Mouse (Mus musculus) midbrain, embryonic 15.5 days (tissue): Measurements from ENCODE around the gene Adcy10. TPM values are rescaled to one million over a fixed set of nuclear protein-coding genes. Genes with fewer than 3 reads are reported as not detected.

Experiments
- ATAC-seq: fragments of 200-750 bp; cut with Nextera tagmentation; replicated peaks from 2 replicates; pipeline ENCODE4 v1.8.0; 2017; ENCODE audit warnings: moderate TSS enrichment
- H3K27ac ChIP-seq: fragments of 300-500 bp; sonication (generic); 2 replicates; pipeline ENCODE4 v1.5.1; 2015; ENCODE audit warnings: mild to moderate bottlenecking, inconsistent platforms
- H3K27me3 ChIP-seq: fragments of 300-500 bp; sonication (generic); replicated peaks from 2 replicates; pipeline ENCODE4 v1.6.1; 2015; ENCODE audit warnings: inconsistent platforms
- H3K36me3 ChIP-seq: fragments of 300-500 bp; sonication (generic); replicated peaks from 2 replicates; pipeline ENCODE4 v1.6.1; 2015; ENCODE audit warnings: inconsistent platforms
- H3K4me1 ChIP-seq: fragments of 300-500 bp; sonication (generic); 2 replicates; pipeline ENCODE4 v1.6.1; 2015; ENCODE audit warnings: inconsistent platforms
- H3K4me2 ChIP-seq: fragments of 300-500 bp; sonication (generic); 2 replicates; pipeline ENCODE4 v1.6.1; 2015; ENCODE audit warnings: inconsistent platforms, mild to moderate bottlenecking, moderate library complexity
- H3K4me3 ChIP-seq: fragments of 300-500 bp; sonication (generic); 2 replicates; pipeline ENCODE4 v1.5.1; 2015; ENCODE audit warnings: mild to moderate bottlenecking, inconsistent platforms
- H3K9ac ChIP-seq: fragments of 300-500 bp; sonication (generic); 2 replicates; pipeline ENCODE4 v1.6.1; 2015; ENCODE audit warnings: mild to moderate bottlenecking, inconsistent platforms
- H3K9me3 ChIP-seq: fragments of 300-500 bp; sonication (generic); 2 replicates; pipeline ENCODE4 v1.6.1; 2016; ENCODE audit warnings: inconsistent platforms
- WGBS: fragments of 180-500 bp; shearing (Covaris S2); methylation state at CpG from one replicate; pipeline ENCODE4 v1.1.7; 2015; ENCODE audit warnings: mixed read lengths; 5-methylcytosine and 5-hydroxymethylcytosine counted together
- polyA plus RNA-seq: library from polyadenylated mRNA; unstranded; fragments of >200 nt; fragmentation: Nextera tagmentation; extraction: Ambion mirVana; gene quantifications from 2 replicates; pipeline ENCODE4 v1.2.1, GENCODE M21; 2015

The Adcy10 gene
- polyA plus RNA-seq, 1 experiment from 2014 or later = 0.28 TPM

DNA sequence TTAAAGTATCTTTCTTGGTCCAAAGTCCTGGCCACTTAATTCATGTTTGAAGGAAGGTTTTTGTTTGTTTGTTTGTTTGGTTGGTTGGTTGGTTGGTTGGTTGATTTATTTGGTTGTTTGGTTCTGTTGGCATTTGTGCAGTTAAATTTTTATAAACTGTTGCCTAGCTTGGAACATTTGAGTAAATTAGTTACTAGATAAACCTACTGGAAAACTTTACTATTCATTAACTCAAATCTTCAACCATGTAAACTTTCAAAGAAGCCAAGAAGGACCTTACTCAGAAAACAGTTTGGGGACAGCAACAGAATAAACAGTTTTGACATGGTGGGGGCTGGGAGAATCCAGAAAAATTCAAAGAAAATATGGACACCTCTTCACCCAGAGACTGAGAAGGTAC, 16.0 kb upstream of the Adcy10 start:
- Histone ChIP-seq H3K9me3 (no peaks in the 10 kb centered on the region), H3K4me2 (no peak overlapping the region), H3K4me1 (no peaks in the 10 kb centered on the region), H3K36me3 (no peaks in the 10 kb centered on the region), H3K27me3 (no peaks in the 10 kb centered on the region), H3K4me3 (no peak overlapping the region), H3K9ac (no peak overlapping the region), H3K27ac (no peak overlapping the region)
- ATAC-seq = no peak

DNA sequence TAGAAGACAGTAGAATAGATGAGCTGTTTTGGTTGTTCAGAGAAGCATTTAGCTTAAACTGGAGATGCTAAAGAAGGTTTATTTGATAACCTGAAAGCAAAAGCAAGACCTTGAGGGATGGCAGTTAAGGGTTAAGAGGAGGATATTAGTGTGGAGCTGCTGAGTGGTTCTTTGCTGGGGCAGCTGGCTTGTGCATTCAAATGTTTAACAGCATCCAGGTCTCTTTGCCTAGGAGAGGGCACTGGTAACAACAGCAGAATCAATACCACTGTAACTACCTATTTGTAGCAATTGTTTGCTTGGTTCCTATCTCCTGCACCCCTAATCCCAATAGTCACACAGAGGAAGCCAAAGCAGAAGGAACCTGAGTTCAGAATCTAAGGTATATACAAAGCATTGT, 15.3 kb upstream of the Adcy10 start:
- Histone ChIP-seq H3K4me1 (no peaks in the 10 kb centered on the region), H3K4me3 (no peak overlapping the region), H3K9ac (no peak overlapping the region), H3K4me2 (no peak overlapping the region), H3K36me3 (no peaks in the 10 kb centered on the region), H3K27ac (no peak overlapping the region), H3K9me3 (no peaks in the 10 kb centered on the region), H3K27me3 (no peaks in the 10 kb centered on the region)
- no peak for ATAC-seq

DNA sequence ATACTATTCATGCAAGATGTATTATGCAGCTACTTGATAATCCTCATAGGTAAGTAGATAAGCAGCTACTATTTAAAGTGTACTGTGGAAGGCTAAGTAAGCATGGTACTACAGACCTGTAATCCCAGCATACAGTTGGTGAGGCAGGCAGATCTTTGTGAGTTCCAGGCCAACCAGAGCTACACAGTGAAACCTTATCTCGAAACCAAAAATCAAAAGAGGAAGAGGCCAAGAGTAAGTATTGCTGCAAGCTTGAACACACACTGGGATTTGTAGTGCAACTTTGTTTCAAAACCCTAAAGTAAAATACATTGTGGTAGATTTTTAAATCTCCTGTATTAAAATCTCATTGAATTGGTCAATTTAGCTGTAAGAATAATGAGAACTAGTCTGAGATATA, 13.5 kb upstream of the Adcy10 start:
- no peaks in the 10 kb centered on the region for H3K4me1 ChIP-seq
- no peak overlapping the region for H3K4me2 ChIP-seq
- no peak overlapping the region for H3K27ac ChIP-seq
- no peaks in the 10 kb centered on the region for H3K9me3 ChIP-seq
- ATAC-seq = no peak
- 93% methylated on average over 1 of the region's 1 CpGs for WGBS
- no peaks in the 10 kb centered on the region for H3K27me3 ChIP-seq
- H3K9ac ChIP-seq = no peak overlapping the region
- H3K36me3 ChIP-seq = no peaks in the 10 kb centered on the region
- no peak overlapping the region for H3K4me3 ChIP-seq

DNA sequence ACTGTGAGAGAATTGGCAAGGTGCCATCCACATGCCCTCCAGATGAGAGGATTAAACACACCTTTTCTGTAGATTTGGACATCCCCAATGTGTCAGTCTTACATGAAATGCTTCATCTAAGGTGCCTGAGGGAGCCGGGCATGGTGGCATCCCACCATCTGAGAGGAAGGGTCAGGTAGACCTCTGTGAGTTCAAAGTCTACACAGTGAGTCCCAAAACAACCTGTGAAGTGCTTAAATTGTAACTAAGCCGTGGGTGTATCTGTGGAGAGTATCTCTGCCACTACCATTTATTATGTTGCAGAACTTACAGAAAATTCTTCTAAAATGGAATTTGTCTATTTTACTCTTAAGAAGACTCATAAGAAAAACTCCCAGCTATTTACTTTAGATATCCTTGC, 1.1 kb downstream of the Adcy10 start:
- no peak overlapping the region for H3K4me2 ChIP-seq
- H3K36me3 ChIP-seq = peaks cover 2% of the 10 kb centered on the region; the same call in 1 of the 2 replicates
- no peaks in the 10 kb centered on the region for H3K4me1 ChIP-seq
- WGBS = 87% methylated on average over 2 of the region's 2 CpGs
- H3K4me3 ChIP-seq = no peak overlapping the region
- H3K27ac ChIP-seq = no peak overlapping the region
- H3K27me3 ChIP-seq = no peaks in the 10 kb centered on the region
- H3K9ac ChIP-seq = no peak overlapping the region
- H3K9me3 ChIP-seq = no peaks in the 10 kb centered on the region
- ATAC-seq = no peak

DNA sequence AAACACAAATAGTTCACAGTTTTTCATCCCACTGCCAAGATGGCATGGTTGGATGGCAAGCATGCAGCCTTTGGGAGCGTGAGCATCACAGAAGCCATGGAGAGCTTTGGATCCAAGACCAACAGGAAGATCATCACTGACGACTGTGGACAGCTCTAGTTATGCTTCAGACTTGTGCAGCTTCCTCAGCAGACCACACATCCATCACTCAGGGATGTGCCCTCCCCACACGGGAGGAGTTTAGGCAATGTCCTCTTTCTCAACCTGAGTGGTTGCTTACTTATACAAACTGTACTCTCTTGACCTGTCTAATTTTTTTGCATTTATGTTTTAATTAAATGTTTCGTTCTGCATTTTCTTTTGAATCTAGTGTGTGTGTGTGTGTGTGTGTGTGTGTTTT, 4.2 kb downstream of the Adcy10 start:
- ATAC-seq = no peak
- H3K36me3 ChIP-seq = no peaks in the 10 kb centered on the region
- H3K4me2 ChIP-seq = no peak overlapping the region
- no peak overlapping the region for H3K27ac ChIP-seq
- no peaks in the 10 kb centered on the region for H3K4me1 ChIP-seq
- WGBS = 91% methylated on average over 4 of the region's 4 CpGs
- no peak overlapping the region for H3K9ac ChIP-seq
- H3K9me3 ChIP-seq = no peaks in the 10 kb centered on the region
- H3K27me3 ChIP-seq = no peaks in the 10 kb centered on the region
- H3K4me3 ChIP-seq = no peak overlapping the region

DNA sequence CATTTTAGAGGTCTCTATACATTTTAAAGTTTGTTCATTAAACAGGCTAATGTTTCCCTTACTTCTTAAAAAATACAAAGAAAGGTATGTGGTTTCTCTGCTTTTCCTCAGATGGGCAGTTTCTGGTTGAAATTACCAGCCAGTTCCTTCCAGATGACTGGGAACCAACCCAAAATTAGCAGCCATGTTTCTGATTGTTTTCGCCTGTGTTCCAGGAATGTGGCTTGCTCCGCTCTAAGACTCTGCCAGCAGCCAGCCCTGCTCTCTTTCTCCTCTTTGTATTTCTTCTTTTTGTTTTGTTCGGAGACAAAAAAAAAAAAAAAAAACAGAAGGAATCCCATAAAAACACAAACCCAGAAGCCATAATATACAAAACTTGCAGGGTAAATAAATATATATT, 13.9 kb downstream of the Adcy10 start:
- no peaks in the 10 kb centered on the region for H3K4me1 ChIP-seq
- H3K27me3 ChIP-seq = no peaks in the 10 kb centered on the region
- H3K27ac ChIP-seq = no peak overlapping the region
- H3K4me2 ChIP-seq = no peak overlapping the region
- H3K9ac ChIP-seq = no peak overlapping the region
- WGBS = 59% methylated on average over 3 of the region's 3 CpGs
- no peak overlapping the region for H3K4me3 ChIP-seq
- no peaks in the 10 kb centered on the region for H3K9me3 ChIP-seq
- no peaks in the 10 kb centered on the region for H3K36me3 ChIP-seq
- no peak for ATAC-seq

DNA sequence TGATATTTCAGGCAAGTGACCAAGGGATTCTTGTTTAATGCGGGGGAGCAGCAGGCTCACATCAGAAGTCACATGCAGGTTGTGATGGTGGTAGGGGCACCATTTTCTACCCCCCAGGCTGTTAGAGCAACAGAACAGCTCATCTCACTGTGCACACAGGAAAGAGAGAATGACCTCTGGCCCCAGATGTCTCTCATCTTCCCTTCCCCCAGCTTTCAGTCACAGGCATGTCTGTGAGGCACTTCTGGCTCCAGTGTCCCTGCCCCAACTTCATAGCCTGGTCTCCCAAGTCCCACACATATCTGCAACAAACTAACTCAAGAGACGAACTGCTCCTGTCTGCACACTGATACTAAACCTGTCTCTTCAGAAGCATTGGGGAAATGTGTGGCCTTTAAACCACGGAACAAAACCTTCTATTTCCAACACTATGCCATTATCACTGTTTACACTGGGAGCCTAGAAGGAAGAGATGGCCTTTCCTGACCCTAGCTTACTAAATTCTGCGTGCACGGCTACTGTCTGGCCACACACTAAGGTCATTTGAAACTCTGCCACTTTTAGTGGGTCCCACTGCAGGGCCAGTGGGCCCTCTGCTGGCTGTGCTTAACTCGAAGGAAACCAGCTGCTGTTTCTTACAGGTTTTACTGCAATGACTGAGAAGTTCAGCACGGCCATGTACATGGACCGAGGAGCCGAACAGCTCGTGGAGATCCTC, 18.5 kb downstream of the Adcy10 start:
- Histone ChIP-seq H3K9ac (no peak overlapping the region), H3K36me3 (no peaks in the 10 kb centered on the region), H3K9me3 (no peaks in the 10 kb centered on the region), H3K27me3 (no peaks in the 10 kb centered on the region), H3K4me1 (no peaks in the 10 kb centered on the region), H3K27ac (no peak overlapping the region), H3K4me3 (no peak overlapping the region), H3K4me2 (no peak overlapping the region)
- no peak for ATAC-seq
- WGBS = 68% methylated on average over 10 of the region's 10 CpGs

DNA sequence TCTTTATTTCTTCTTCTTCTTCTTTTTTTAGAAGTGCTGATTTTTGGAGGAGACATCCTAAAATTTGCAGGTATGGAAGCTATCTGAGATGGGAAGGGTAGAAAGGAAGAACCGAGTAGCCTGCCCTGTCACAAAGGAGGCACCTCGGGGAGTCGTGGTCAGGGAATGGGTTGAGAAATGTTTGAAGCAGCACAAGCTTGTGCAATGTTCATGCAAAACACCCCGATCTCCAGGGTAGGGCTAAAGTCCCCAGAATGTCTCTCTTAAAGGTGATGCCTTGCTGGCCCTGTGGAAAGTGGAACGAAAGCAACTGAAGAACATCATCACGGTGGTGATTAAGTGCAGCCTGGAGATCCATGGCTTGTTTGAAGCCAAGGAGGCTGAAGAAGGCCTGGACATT, 21.3 kb downstream of the Adcy10 start:
- Histone ChIP-seq H3K4me1 (no peaks in the 10 kb centered on the region), H3K4me3 (no peak overlapping the region), H3K27ac (no peak overlapping the region), H3K9ac (no peak overlapping the region), H3K4me2 (no peak overlapping the region), H3K27me3 (no peaks in the 10 kb centered on the region), H3K9me3 (no peaks in the 10 kb centered on the region), H3K36me3 (no peaks in the 10 kb centered on the region)
- 87% methylated on average over 6 of the region's 6 CpGs for WGBS
- no peak for ATAC-seq

DNA sequence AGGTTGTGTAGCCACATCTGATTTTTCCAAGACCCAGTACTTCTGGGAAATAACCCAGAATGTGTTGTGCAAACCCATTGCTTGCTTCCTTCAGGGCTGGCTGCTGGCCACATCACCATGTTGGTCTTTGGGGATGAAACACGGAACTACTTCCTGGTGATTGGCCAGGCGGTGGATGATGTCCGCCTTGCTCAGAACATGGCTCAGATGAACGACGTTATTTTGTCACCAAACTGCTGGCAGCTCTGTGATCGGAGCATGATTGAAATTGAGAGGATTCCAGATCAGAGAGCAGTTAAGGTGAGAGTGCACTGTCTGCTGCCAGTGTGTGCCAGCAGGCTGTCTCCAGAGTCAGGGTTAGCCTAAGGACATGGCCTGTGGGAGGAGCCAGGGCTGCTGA, 25.2 kb downstream of the Adcy10 start:
- Histone ChIP-seq H3K4me2 (no peak overlapping the region), H3K4me1 (no peaks in the 10 kb centered on the region), H3K9me3 (no peaks in the 10 kb centered on the region), H3K36me3 (no peaks in the 10 kb centered on the region), H3K4me3 (no peak overlapping the region), H3K27me3 (no peaks in the 10 kb centered on the region), H3K27ac (no peak overlapping the region), H3K9ac (no peak overlapping the region)
- 82% methylated on average over 6 of the region's 6 CpGs for WGBS
- ATAC-seq = no peak

DNA sequence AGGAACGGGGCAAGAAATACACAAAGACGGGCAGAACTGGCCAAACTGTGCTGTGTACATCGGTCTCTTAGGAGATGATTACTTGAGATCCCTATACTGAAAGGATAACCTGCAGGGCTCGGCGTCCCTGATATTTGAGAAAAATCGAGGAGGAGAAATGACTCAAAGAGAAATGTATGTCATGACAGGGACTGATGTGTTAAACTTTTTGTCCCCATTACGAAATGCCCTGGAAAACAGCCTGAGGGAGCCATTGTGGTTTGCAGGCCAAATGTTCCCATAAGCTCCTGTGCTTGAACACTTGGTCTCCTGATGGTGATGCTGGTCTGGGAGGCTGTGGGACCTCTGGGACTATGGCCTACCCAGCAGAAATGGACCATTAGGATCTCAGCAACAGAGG, 35.7 kb downstream of the Adcy10 start:
- Histone ChIP-seq H3K27me3 (no peaks in the 10 kb centered on the region), H3K9ac (no peak overlapping the region), H3K4me2 (no peak overlapping the region), H3K4me1 (no peaks in the 10 kb centered on the region), H3K4me3 (no peak overlapping the region), H3K9me3 (no peaks in the 10 kb centered on the region), H3K27ac (no peak overlapping the region), H3K36me3 (no peaks in the 10 kb centered on the region)
- WGBS = 90% methylated on average over 7 of the region's 7 CpGs
- ATAC-seq = no peak

DNA sequence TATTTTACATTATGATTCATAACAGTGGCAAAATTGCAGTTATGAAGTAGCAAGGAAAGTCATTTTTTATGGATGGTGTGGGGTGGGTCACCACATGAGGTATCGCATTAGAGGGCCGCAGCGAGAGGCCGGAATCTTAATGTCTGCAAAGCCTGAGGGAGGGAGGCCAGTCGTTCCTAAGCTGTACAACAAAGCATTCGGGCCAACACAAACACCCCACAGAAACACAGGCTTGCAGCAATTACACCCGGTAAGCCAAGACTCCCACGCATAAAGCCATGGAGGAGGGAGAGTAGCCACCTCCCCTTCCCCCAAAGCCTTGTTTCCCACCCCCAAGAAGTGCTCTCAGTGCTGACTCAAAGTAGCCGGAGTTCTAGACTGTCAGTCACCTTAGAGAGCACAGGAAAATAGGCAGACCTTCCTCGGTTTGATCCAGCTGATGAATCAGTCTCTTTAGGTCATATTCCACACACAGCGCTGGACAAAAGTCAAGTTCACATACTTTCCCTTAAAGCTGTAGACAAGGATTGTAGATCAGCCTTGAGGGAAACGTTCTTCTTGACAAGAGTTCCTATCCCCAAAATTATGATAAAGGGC, 51.2 kb downstream of the Adcy10 start:
- no peak overlapping the region for H3K4me2 ChIP-seq
- 70% methylated on average over 12 of the region's 12 CpGs for WGBS

DNA sequence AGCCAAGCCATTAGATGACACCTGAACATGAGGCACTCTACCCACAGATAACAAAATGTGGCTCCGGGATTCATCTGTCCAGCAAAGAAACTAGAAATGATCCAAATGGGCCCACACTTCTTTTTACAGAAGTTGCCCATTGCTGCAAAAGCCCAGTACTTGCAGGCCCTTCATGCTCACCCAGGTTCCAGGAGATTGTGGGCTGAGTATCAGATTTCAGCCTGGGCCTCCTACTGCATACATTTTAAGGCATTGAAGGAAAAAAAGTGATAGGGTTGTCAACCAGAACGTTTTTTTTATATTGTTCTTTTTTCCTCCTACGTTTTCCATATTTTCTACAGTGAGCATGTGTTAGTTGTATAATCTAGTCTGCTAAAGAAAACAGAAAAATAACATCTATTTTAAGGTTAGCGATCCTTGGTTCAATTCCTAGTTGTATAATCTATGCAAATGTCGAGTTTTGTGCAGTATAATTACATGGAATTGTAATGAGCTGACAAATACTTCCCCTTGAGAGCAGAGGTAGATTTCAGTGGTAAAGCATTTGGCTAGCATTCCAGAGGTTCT, 52.3 kb downstream of the Adcy10 start:
- H3K36me3 ChIP-seq = no peaks in the 10 kb centered on the region
- no peak overlapping the region for H3K4me2 ChIP-seq
- no peak for ATAC-seq
- WGBS = 64% methylated on average over 5 of the region's 5 CpGs
- H3K9me3 ChIP-seq = no peaks in the 10 kb centered on the region
- H3K4me1 ChIP-seq = no peaks in the 10 kb centered on the region
- H3K9ac ChIP-seq = no peak overlapping the region
- H3K27me3 ChIP-seq = no peaks in the 10 kb centered on the region
- H3K4me3 ChIP-seq = no peak overlapping the region
- no peak overlapping the region for H3K27ac ChIP-seq

More for the DNA sequence above, 51.2 kb downstream of the Adcy10 start:
- Histone ChIP-seq H3K9ac (no peak overlapping the region), H3K27me3 (no peaks in the 10 kb centered on the region), H3K4me3 (no peak overlapping the region), H3K9me3 (no peaks in the 10 kb centered on the region), H3K36me3 (no peaks in the 10 kb centered on the region), H3K4me1 (no peaks in the 10 kb centered on the region), H3K27ac (no peak overlapping the region)
- no peak for ATAC-seq

DNA sequence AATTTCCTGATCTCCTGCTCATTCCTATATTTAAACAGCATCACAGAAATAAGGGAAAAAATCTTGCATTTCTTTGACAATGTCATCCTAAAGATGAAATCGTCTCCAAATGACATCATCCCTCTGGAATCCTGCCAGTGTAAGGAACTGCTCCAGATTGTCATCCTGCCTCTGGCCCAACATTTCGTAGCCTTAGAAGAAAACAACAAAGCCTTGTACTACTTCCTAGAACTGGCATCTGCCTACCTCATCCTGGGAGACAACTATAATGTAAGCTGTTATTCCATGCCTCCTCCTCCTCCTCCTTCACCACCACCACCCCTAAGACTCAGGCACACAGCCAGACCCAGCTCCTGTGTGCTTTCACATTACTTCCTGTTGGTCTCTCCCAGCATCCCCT, 71.7 kb downstream of the Adcy10 start:
- H3K27me3 ChIP-seq = no peaks in the 10 kb centered on the region
- WGBS = 59% methylated on average over 2 of the region's 2 CpGs
- H3K9ac ChIP-seq = no peak overlapping the region
- H3K36me3 ChIP-seq = no peaks in the 10 kb centered on the region
- no peak overlapping the region for H3K4me3 ChIP-seq
- no peak overlapping the region for H3K27ac ChIP-seq
- no peaks in the 10 kb centered on the region for H3K4me1 ChIP-seq
- no peaks in the 10 kb centered on the region for H3K9me3 ChIP-seq
- no peak for ATAC-seq
- H3K4me2 ChIP-seq = no peak overlapping the region
